Mouse (Mus musculus): Measurements from ENCODE around the gene Gm15293. TPM values are rescaled to one million over a fixed set of nuclear protein-coding genes. Genes with fewer than 3 reads are reported as not detected.
"Not testable (repeated sequence)": the region's sequence is repeated elsewhere in the genome, so short reads cannot be mapped to it uniquely, and the experiment has no call there.

The Gm15293 gene
- total RNA-seq (2021): not detected in 2 replicates
- long read RNA-seq: 0 reads

GRCm38 (mm10) chr8:21201261-21201660 is at the start of gene Gm15293:
Gm15293 (plus strand) TSS chr8:21201561.
- not testable (repeated sequence) for DNase-seq

DNA sequence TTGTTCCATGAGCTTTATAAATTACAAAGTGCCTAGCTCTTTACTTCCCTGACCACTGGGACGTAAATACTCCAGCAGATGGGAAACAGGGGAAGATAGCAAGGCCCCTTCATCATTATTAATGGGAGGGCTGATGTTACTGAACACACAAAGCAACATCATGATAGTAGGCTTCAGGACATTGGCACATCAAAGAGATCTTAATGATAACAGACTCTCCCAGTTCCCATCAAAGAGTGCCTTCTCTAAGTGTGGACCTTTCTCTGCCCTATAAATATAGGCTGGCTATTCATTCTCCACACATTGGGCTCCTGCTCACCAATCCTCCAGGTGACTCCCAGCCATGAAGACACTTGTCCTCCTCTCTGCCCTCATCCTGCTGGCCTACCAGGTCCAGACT is 39.4 kb upstream of the Gm15293 start, which contains the start of gene Defa22:
Gene Defa22 (plus strand): TSS at position 301 of the 400 bp plus-strand sequence.
- DNase-seq: not testable (repeated sequence)

DNA sequence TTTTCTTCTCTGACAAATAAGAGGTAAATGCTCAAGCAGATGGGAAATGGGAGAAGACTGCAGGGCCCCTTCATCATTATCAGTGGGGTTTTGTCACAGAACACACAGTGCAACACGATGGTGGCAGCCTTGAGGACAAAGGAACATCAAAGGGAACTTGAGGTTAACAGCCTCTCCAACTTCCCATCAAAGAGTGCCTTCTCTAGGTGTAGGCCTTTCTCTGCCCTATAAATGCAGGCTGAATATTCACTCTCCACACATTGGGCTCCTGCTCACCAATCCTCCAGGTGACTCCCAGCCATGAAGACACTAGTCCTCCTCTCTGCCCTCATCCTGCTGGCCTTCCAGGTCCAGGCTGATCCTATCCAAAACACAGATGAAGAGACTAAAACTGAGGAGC is 10.0 kb upstream of the Gm15293 start, which contains the start of gene Defa31:
Gene Defa31 (plus strand): TSS at position 301 of the 400 bp plus-strand sequence.
- not testable (repeated sequence) for DNase-seq

Other genes starting within 250 kb of the Gm15293 start
- gene Defa21, start 176.0 kb upstream of the Gm15293 start, total RNA-seq (2021): not detected in 2 replicates
- not detected in 2 replicates for gene Defa23, start 146.5 kb upstream of the Gm15293 start, total RNA-seq (2021)
- not detected in 2 replicates for gene Defa35, start 136.5 kb upstream of the Gm15293 start, total RNA-seq (2021)
- gene Defa25, start 117.1 kb upstream of the Gm15293 start, total RNA-seq (2021): not detected in 2 replicates
- gene Gm14851, start 105.5 kb upstream of the Gm15293 start, total RNA-seq (2021): not detected in 2 replicates
- gene Defa30, start 66.9 kb upstream of the Gm15293 start, total RNA-seq (2021): not detected in 2 replicates
- not detected in 2 replicates for gene Defa22, start 39.3 kb upstream of the Gm15293 start, total RNA-seq (2021)
- gene Defa31, start 9.9 kb upstream of the Gm15293 start, total RNA-seq (2021): not detected in 2 replicates
- gene Gm15292, start 48.2 kb downstream of the Gm15293 start, total RNA-seq (2021): not detected in 2 replicates
- gene Defa27, start 114.0 kb downstream of the Gm15293 start, total RNA-seq (2021): not detected in 2 replicates
- gene Defa29, start 125.5 kb downstream of the Gm15293 start, total RNA-seq (2021): not detected in 2 replicates
- gene Defa2, start 177.0 kb downstream of the Gm15293 start, total RNA-seq (2021): not detected in 2 replicates
- not detected in 2 replicates for gene Defa33, start 190.2 kb downstream of the Gm15293 start, total RNA-seq (2021)
- gene Defa36, start 225.8 kb downstream of the Gm15293 start, total RNA-seq (2021): not detected in 2 replicates